Mouse (Mus musculus): Measurements from ENCODE around the gene Scamp1.

- no peak for TF ChIP-seq CTCF (IDR thresholded peaks at IDR 0.05; ENCODE audit: extremely low read depth, insufficient read depth, insufficient read length, insufficient replicate concordance)
- no peak for TF ChIP-seq POLR2A (IDR thresholded peaks at IDR 0.05; ENCODE audit: low read depth, low read length)
These were observed 24.0 kb downstream of the Scamp1 start for GRCm38 (mm10) chr13:94261624-94262023.

All from spleen, adult 2 months (tissue).